Mouse (Mus musculus): ENCODE results near the gene Slc35d2.
"Not testable (repeated sequence)": the region's sequence is repeated elsewhere in the genome, so short reads cannot be mapped to it uniquely, and the experiment has no call there.

Slc35d2 gene

DNA sequence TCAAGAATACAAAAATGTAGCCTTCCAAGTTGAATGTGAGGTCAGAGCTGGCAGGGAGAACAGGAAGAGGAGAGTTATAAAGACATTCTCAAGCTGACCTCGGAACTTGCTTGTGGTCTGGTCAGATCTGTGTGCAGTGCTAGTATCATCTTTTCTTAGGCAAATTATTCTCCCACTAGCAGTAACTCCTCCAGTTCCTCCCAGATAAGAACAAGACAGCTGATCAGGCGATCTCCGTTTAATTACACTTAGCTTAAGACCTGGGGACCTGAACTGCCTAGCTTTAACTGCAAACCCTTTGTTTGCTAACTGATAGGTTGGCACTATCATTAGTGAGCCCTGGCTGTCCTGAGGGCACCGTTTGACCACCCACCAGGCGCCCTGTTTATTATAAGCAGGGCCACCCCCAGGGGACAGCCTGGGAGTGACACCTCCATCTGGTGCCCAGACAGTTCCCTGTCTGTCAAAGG lies 20.8 kb downstream of the Slc35d2 start:
- no peak for DNase-seq

DNA sequence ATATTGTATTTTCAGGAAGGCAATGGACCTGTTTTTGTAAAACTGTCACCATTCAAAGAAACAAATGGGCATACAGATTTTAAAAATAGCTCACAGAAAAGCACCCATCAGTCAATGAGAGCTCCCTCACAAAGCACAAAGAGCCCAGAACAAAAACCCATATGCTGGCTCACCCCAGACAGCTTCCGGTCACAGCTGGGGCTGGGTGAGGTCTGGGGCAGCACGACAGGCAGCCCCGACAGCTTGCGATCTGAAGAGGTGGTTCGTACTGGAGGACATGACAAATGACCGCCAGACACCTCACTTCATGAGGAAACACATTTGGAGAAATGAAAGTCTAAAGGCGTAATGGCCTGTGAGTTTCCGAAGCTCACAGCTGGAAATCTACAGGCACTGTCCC lies 21.6 kb downstream of the Slc35d2 start:
- DNase-seq = no peak

DNA sequence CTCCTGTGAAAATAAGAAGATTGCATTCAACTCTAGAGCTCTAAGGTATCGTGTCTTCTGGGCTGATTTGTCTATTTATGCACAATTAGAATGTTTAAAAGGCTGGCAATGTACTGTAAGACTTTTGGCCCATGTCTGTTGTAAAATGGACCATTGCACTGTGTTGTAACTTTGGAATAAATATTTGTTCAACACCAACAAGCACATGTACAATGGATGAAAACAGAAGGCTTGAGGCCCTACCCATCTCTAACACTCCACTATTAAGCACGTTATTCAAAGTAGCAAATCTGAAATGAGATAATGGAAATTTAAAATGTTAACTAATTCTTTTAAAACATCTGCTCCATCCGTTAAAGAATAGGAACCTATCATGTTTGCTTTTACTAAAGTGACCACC lies 22.1 kb downstream of the Slc35d2 start:
- DNase-seq = no peak

DNA sequence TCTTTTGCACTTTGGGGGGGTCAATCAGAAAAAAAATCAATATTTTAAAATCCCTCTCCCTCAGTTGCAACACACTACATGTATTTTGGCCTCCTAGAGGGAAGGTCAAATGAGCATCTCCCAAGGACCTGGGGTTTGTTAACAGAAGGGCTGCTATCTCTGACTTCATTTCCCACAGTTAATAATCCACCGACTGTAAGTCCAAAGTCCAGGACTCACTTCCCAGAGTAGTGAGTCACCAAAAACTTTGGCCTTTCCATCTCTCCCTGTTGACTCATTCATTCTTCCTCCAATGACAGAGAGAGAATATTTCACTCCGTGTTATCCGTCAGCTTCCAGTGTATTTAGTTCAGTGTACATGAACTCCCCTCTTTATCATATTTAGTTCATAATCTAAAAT lies 23.5 kb downstream of the Slc35d2 start:
- DNase-seq = no peak

DNA sequence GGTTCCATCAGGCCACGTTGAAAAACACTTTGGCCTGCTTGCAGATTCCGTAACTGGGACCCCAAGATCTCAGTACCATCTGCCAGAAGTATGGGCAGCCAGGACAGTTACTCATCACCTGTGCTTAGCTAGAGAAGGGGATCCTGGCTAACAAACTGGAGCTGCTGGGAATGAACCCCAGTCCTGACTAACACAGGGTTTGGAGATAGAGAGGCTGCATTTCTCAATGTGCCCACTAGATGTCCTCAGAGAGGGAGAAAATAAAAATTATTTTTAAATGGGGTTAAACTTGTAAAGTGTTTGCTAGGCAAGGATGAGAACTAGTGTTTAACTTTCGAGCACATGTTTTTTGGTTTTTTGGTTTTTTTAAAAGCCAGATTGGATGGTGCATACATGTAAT lies 29.0 kb downstream of the Slc35d2 start:
- peak; percentile 47 for DNase-seq

DNA sequence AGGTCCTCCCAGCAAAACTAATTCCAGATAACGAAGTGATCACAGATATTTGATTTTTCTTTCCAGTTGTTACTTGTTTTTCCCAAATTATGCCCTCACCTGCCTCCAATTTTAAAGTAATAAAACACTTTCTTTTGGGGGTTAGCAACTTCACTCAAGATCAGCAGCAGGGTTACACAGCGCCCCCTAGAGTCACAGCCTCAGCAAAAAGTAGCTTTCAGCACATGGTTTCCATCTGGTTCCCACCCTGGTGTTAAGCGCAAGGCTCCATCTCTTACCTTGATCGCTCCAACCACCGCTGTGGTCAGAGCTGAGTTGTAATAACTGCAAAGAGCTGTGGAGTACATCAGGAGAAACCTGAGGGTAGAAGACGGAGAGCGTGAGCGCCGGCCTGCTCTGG lies 30.2 kb downstream of the Slc35d2 start:
- DNase-seq = peak; percentile 75

DNA sequence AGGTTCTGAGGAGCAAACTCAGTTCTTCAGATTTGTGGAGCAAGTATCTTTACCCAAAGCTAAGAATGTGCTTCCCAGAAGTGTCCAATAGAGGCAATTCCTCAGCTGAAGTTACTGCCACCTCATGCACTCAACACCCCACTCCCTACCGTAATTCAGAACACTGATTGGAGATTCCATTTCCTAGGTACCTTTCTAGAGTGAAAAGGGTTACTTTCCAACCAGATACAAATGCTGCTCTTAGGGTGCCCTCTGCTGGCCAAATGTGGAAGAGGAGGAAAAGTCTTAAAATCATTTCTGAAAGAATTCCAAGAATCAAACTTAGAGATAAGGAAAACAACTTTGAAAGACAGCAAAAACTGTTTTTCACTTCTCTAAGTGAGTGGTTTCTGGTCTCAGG lies 35.8 kb downstream of the Slc35d2 start:
- DNase-seq = peak; percentile 71

DNA sequence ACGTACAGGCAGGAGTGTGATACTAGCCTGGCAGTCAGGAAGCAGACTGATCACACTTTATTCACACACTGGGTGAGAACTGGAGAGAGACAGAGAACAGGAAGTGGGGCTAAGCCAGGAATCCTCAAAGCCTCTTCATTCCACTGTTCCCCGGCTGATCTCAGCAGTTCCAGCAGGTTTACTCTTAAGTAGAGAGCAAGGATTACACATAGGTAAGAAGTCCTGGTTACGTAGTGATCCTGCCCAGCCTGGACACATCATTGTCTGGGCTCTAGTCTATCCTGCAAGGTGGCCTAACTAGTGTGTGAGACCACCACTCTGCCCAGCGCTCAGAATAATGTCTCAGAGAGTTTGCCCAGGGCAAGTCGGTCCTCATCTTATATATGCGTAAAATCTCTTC lies 36.4 kb downstream of the Slc35d2 start:
- no peak for DNase-seq

DNA sequence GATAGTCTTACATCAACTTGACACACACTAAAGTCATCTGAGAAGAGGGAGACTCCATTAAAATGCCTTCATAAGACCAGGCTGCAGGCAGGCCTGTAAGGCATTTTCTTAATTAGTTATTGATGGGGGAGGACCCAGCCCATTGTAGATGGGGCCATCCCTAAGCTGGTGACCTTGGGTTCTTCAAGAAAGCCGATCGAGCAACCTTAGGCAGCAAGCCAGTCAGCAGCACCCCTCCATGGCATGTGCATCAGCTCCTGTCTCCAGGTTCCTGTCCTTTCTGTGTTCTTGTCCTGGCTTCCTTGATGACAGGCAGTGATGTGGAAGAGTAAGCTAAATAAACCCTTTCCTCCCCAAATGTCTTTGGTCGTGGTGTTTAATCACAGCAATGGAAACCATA lies 37.0 kb downstream of the Slc35d2 start:
- no peak for DNase-seq

DNA sequence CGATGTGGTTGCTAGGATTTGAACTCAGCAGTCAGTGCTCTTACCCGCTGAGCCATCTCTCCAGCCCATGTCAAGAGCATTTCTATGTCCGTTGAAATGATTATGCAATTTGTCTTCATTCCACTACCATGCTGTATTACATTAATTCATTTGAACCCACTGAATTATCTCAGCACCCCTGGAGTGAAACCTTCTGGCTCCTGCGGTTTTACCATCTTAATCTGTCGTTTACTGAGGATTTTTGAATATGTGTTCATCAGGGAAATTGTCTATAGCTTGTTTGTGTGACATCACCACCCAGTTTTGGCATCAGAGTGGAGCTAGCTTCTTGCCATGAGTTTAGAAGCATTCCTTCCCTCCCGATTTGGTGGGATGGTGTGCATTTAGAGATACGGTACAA lies 38.2 kb downstream of the Slc35d2 start:
- DNase-seq = no peak

DNA sequence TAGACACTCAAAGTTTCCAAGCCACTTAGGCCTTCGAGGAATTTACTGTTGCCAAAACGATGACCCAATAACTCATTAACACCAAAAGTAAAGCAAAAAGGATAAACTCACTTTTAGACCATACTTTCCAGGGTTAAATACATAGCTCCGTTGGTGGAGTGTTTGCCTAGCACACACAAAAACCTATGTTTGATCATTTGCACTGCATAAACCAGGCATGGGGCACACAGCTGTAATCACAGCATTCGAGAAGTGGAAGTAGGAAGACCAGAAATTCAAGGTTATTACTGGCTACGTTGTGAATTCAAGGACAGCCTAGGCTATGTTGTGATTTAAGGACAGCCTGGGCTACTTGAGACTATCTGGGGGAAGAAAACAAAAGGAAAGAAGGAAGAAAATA lies 38.9 kb downstream of the Slc35d2 start:
- no peak for DNase-seq

DNA sequence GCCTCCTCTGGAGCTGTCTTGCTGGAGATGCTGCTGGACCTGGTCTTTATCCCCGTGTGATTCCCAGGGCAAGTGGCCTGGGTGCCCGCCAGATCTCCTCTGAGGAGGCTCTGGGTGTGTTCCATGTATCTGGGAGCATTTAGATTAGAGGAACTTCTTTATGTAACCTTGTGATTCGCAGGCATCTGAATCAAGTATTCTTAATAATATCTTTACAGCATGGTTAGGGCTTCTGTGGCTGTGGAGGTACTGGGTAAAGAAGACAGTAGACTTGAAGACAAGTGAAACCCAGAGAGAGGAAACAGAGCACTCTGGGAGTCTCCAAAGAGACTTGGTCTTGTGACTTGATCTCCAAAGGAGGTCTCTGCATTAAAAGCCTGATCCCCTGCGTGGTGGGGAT lies 40.0 kb downstream of the Slc35d2 start, which contains the start of gene Hsd17b3:
Gene Hsd17b3, minus strand, starts transcription at position 101 of the 400 bp plus-strand sequence.
- no peak for DNase-seq

DNA sequence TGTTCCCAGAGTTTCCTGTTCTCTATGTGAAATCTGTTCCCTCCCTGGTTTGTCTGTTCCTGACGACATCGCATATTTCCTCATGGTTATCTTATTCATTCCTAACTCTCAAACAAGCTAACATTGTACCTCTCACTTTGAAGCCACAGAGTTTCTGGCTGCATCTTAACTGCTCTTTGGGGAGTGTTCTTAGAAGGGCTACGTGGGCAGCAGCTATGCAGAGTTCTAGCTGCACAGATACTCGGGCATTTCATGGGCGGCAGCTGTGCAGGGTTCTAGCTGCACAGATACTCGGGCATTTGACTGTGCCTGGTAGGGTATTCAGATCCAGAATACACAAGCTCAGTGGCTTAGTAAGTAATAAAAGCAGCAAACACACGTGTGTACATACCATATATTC lies 41.1 kb downstream of the Slc35d2 start:
- no peak for DNase-seq

DNA sequence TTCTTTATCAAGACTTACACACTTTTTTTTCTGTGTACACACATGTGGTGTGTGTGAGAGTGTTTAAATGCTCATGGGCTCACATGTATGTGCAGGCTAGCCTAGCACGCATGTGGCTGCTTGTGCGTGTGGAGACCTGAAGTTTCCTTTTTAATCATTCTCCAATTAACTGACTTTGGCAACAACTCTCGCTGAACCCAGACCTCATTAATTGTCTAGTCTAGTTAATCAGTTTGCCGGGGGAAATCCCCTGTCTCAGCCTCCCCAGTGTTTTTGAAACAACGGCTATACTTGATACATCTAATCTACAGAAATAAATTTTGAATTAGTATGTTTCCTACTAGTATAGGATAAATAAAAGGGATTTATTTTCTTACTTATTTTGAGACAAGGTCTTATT lies 43.1 kb downstream of the Slc35d2 start:
- DNase-seq = no peak

DNA sequence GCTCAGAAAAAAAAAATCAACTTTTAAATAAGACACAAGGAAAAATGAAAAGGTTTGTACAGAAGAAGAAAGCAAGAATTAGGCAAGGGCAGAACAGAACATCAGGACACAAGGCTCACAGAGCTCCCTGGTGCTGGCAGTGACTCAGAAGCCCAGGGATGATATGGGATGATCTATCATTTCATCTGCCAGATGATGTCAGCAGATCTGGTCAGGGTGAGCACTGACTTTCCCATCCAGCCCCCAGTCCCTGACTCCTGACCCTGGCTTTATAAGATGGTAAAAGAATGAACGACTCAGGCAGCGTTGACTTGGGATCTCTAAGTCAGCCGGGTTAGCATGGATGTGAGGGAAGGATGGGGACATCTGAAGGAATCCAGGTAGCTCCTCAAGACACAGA lies 45.8 kb downstream of the Slc35d2 start:
- no peak for DNase-seq

DNA sequence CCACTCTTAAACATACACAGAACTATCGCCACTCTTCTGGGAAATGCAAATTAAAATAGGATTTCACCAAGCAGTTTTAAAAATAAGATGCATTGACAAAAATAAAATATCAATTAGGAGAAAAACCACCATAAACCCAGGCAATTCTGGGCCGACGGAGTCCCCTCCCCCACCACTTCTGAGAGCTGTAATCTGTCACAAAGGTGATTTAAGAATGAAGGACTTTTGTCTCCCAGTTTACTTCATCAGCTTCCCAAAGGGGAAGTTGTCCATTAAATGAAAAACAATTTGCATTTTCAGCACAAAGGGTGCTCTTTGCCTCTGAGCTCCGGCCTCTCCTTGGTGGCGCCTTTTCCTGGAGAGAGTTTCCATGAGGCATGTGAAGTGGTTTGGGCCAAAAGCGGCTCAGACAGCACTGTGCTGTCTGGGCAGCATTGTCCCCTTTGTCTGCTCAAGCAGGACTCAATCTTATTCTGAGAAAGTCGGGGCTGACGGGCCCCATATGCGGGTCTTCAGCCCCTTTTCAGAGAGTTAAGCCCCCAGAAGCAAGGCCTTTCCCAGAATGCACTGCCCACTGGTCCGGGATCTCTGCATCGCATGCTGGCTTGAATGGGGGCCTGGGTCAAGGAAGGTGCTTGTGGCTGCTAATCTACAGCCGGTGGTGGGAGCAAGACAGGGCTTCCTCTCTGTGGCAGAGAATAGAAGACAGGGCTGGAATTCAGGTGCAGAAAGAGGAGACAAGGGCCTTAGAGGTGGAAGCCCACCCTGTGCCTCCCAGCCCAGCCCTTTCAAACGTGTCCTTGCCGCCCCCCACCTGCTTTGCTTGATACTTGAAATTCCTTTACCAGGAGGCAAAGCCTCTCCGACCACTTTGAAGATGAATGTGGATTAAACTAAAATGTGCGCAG lies 47.9 kb downstream of the Slc35d2 start:
- DNase-seq = no peak

DNA sequence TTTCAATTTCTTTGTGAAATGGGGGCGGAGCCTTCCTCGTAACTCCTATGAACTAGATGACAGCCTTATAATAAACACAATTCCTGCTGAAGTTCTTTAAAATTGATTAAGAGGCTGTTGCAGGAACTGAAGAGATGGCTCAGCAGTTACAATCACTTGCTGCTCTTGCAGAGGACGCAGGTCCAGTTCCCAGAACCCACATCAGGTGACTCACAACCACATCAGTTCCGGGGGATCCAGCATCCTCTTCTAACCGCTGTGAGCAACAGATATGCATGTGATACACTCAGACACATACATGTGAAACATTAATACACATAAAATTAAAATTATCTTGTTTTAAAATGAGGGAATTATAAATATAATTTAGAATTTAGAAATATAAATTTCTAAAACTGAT lies 51.6 kb downstream of the Slc35d2 start:
- DNase-seq = no peak

DNA sequence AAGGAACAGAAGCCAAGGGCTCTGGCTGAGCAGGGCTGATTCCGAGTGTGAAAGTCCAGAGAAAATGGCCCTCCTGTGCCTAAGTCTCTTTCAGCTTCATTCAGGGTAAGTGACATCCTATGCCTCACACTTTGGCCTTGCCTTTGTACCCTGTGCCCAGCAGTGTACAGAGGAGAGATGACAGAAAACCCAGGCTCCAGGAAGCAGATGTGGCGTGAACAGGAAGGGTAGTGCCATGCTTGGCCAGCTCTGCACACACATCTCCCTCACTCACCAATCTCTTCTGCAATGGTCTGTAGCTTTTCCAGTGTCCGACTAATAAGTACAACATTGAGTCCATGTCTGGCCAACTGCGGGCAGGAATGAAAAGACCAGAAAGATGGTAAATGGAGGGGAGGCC lies 53.1 kb downstream of the Slc35d2 start:
- DNase-seq = no peak

DNA sequence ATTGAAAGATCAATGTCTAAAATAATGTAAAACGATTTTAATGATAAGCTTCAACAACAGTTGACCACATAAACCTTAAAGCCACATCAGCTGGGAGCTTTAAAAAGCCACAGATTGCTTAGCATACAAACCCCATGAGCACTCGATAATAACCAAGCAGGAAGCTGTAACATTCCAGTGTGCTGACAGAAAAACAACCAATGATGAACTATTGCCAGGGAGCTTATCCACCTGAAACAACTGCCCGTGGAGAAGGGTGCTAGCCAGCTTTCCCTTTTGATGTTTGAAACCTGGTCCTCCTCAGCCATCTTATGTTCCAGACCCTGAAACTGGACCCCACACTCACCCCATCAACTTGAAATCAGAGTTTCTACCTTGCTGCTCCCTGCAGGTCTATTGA lies 62.5 kb downstream of the Slc35d2 start:
- no peak for DNase-seq

DNA sequence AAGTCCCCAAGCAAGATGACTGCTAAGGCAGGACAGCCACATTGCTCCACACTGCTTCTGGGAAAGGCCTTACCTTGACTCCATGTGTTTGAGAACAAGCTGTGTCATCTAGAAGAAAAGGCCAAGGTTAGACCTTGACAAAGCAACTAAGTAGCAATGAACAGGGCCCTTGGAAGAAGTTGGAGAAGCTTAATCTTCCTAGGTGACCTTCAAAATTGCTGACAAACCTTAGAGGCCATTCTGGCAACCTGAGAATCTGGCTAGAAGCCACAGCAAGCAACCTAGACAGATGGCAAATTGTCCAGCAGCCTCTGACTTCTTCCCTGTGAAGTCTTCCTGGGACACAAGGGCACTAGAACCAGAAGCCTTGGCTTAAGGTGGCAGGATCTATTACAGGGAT lies 64.9 kb downstream of the Slc35d2 start:
- DNase-seq = no peak

DNA sequence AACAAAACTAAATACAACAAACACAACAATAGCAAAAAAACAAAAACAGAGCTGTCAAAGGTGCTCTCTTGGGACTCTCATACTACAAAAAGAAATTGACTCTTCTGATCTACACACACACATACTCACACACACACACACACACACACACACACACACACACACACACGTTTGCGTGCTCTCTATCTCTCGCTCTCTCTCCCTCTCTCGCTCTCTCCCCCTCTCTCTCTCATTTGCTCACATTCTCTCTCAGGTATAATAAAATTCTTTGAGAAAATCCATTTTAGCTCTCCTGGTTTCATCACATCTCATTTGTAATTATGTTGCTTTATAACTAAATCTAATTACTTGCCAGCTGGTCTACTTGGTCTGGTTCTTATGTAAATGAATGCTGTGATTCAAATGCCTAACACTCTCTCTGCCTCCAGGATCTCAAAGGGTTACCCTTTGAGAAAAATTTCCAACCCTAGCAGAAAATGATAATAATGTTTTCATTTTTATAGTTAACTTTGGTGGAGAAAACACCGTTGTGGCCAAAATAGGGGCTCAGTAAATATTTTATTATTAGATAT lies 68.1 kb downstream of the Slc35d2 start:
- DNase-seq = no peak

DNA sequence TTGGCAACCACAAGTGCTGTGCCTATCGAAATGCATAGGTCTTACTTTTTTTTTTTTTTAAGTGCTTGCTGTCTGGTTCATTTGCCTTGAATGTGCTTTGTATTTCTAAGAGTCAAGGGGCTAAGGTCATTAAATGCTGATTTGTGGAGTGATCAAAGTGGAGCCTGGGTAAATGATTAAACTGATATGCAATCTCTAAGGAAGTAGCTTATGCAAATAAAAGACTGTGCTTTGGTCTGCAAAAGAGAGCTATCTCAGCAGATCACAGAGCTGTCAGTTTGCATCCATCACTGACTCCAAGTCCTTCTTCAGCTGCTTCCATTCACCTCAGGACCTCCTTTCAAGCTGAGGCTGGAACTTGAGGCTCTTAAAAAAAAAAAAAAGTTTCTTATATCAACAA lies 75.2 kb downstream of the Slc35d2 start:
- no peak for DNase-seq

DNA sequence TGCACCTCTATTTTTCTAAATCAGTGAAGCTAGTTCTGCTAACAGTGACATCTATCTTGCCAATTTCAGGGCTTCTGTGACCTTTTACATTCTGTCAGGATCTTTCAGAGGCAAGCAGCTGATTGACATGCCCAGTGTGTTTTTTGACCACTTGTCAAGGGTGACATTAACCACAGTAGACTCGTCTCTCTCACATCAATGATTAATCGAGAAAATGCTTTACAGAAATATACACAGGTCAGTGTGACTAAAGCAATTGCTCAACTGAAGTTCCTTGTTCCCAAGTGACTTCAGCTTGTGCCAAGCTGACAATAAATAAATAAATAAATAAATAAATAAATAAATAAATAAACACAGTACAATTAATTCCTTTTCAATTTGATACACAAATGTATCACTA lies 76.9 kb downstream of the Slc35d2 start:
- not testable (repeated sequence) for DNase-seq

DNA sequence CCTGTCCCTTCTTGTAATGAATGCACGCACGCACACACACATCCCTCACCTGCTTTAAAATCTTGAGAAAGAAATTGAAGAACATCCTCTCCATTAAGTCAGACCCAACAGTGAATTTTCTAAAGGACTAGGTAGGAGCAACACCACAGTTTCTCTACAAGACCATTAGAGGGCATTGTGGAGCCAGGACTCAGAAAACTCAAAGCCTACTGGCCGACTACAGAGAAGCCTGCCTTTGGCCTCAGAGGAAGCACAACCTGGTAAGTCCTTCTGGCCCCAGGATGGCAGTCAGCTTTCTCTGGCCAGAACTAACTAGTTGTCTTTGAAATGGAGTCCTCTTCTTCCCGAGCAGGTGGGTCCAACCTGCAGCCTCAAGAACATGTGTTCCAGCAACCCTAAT lies 78.3 kb downstream of the Slc35d2 start:
- no peak for DNase-seq

DNA sequence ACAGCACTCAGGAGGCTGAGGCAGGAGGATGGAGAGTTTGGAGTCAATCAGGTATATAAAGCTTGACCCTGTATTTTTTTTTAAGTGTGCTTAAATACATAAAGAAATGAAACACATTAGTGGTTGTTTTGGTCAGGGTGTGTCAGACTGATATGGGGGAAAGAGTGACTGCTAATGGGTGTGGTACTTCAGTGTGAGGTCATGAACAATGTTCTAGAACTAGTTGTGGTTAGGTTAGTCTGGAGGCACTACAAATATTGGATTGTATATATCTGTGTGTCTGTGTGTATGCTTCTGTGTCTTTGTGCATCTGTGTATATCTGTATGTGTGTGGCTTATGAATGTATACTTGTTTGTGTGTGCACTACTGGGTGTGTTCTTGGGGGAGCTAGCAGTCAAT lies 79.6 kb downstream of the Slc35d2 start:
- no peak for DNase-seq

Data from thymus, postnatal 4 days (tissue).